Mouse (Mus musculus) urinary bladder, adult 2 months (tissue): ENCODE measurements around the gene Tcp10b. TPM values are rescaled to one million over a fixed set of nuclear protein-coding genes. Genes with fewer than 3 reads are reported as not detected.

ENCODE experiments used
- polyA plus RNA-seq: library from polyadenylated mRNA; depleted of rRNA; stranded (reverse); fragments of >200 nt; gene quantifications from 2 replicates; pipeline ENCODE4 v1.2.3, GENCODE M21; 2012; rRNA removed

Tcp10b gene
- polyA plus RNA-seq, 1 experiment, result 0.65 TPM

Other genes starting within 250 kb of the Tcp10b start
- gene Mas1, start 193.0 kb upstream of the Tcp10b start, polyA plus RNA-seq, result 0.33 and 0.38 TPM in 2 replicates
- 0.30 and 0.41 TPM in 2 replicates for gene Mrgprh, start 185.1 kb upstream of the Tcp10b start, polyA plus RNA-seq
- gene Pnldc1, start 150.9 kb upstream of the Tcp10b start, polyA plus RNA-seq, result 0.60 and 1.3 TPM in 2 replicates
- 152 and 176 TPM in 2 replicates for gene Tcp1, start 145.4 kb upstream of the Tcp10b start, polyA plus RNA-seq
- gene Mrpl18, start 144.8 kb upstream of the Tcp10b start, polyA plus RNA-seq, result 57.0 and 59.1 TPM in 2 replicates
- gene Acat3, start 120.5 kb upstream of the Tcp10b start, polyA plus RNA-seq, result 0.37 and 0.41 TPM in 2 replicates
- 19.6 and 24.7 TPM in 2 replicates for gene Acat2, start 100.4 kb upstream of the Tcp10b start, polyA plus RNA-seq
- 48.5 and 53.5 TPM in 2 replicates for gene Wtap, start 66.9 kb upstream of the Tcp10b start, polyA plus RNA-seq
- gene Sod2, start 54.3 kb upstream of the Tcp10b start, polyA plus RNA-seq, result 172 and 204 TPM in 2 replicates
- gene Gpr31b, start 8.8 kb upstream of the Tcp10b start, polyA plus RNA-seq, result not detected in 2 replicates
- not detected in 2 replicates for gene Unc93a, start 70.7 kb downstream of the Tcp10b start, polyA plus RNA-seq
- gene Smok2a, start 160.1 kb downstream of the Tcp10b start, polyA plus RNA-seq, result not detected in 2 replicates
- gene Smok2b, start 169.2 kb downstream of the Tcp10b start, polyA plus RNA-seq, result not detected in 2 replicates